Mouse (Mus musculus) gastrocnemius, postnatal 14 days (tissue): ENCODE results near the gene Pemt. TPM values are rescaled to one million over a fixed set of nuclear protein-coding genes. Genes with fewer than 3 reads are reported as not detected.

Experiments
- DNase-seq: peaks from one replicate; pipeline ENCODE4 v3.0.0; 2021; ENCODE audit warnings: mixed read lengths
- intact Hi-C: fragments of 180-260 bp; cut with DNase I; formaldehyde crosslinking; loops from one replicate; pipeline ENCODE4 v1.15.1; 2025; ENCODE audit warnings: low total_unique reads
- total RNA-seq, 2 experiments: library from RNA; stranded (reverse); gene quantifications; 2 replicates each; pipeline ENCODE4 v1.2.3; 2021

Pemt gene
- total RNA-seq, 2 experiments from 2014 or later: 4.4 to 5.5 TPM

DNA sequence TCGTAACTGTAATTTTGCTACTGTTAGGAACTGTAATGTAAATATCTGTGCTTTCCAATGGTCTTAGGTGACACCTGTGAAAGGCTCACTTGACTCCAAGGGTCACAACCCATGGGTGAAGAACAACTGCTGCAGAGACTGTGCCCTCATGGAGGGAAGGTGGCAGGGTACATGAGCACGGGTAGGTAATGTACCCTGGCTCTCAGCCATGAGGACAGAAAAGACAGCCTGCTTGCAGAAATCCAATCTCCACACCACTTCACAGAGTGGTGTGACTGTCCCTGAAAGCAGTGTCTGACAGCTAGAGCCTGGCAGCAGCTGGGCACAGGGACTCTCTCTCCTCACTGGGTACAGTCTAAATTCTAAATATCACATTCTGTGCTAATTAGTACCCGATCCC, 34.8 kb downstream of the Pemt start:
- intact Hi-C loops: no loop called here

DNA sequence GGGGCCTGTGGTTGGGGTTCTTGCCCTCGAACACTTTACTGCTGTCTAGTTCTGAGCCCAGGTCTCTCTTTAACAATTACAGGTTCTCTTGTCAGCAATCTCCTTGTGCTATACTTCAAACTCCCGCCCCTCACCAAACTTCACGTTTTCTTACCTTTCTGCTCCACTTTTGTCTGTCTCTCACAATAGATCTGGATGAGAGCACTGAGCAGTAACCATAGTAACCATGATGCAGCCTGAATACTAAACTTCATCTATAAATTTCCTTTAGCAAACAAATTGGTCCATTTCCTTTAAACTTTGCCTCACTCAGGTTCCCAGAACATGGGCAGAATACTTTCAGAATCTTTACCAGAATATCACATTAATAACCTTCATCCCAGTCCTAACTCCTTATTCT, 36.8 kb downstream of the Pemt start:
- intact Hi-C loops: loop anchor here (5.0 kb wide), 1 partner anchor 42 kb away; no protein-coding TSS in a partner anchor
- no peak for DNase-seq

More for the DNA sequence above, 34.8 kb downstream of the Pemt start:
- no peak for DNase-seq

DNA sequence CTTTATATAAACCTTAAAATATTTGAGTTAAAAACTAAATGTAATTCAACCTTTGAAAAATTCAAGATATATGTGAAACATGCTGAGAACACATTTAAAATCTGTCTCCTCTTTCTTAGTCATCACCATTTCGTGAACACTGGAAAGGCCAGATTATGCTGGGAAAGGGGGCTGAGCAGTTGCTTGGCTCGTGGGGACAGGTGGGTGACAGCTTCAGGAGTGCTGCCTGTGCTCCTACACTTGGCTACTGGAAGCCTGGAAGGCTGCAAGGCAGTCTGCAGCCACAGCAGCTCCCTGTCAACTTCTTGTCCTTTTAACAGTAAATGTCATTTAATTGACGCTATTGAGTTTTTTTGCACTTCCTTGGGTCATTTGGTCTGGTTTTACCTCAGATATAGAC, 40.4 kb downstream of the Pemt start:
- DNase-seq: no peak
- intact Hi-C loops: loop anchor here (5.0 kb wide), 1 partner anchor 39 kb away; no protein-coding TSS in a partner anchor

DNA sequence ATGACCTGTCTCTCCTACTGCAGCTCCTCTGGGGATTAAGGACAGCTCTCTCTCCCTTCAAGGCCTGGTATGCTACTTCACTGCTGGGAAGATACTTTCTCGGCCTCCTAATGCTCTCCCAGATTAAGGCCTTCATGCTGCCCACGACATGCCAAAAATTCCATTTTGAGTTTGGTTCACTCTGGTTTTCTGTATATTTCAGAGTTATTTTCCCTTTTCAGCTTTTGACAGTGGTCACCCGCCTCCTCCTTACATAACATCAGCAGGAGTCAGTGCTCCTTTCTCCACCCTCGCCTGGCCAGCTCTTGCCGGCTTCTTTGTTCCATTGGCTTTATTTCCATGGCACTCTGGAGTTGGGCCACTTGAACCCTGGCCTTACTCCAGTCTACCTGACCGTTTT, 41.6 kb downstream of the Pemt start:
- DNase-seq: no peak
- intact Hi-C loops: loop anchor here (5.0 kb wide), 1 partner anchor 37 kb away; no protein-coding TSS in a partner anchor

DNA sequence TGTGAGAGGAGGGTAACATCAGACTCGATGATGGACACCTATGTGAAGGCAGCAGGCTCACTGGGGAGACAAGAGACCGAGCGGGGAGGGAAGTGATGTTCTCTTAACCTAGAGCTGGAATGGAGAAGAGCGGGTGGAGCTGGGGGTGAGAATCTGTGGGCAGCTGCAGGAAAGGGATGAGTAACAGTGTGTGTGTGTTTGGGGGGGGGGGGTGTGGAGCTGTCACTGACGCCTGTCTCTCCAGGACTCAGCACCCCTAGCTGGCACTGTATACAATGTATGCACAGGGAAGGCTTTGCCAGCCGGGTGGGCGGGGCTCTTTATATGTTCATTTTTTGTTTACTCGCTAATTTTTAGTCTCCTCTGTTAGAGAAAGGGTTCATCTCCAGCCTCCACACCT, 42.5 kb downstream of the Pemt start:
- intact Hi-C loops: no loop called here
- no peak for DNase-seq

DNA sequence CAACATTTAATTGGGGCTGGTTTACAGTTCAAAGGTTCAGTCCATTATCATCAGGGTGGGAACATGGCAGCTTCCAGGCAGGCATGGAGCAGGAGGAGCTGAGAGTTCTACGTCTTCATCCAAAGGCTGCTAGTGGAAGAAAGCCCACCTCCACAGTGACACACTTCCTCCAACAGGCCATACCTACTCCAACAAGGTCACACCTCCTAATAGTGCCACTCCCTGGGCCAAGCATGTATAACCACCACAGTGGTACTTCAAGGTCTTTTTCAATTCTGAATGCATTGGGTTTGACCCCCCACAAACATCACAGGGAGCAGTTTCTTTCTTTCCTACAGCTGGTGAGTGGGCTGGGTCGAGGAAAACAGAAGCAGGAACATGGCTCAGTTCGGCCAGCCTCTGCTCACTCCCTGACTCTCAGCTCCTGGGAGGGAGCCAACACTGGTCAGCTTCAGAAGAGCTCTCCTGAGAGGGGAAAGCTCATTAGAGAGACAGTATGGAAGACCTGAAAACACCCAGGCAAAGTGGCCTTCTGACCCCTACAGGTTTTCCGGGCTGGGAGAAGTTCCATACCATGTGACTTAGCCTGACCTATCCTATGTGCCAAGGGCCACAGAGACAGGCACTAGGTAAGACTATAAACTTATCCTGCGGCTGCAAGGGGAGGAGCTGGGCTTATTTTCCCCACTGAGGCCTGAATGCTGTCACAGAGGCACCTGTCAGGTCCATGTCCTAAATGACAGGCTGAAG, 44.9 kb downstream of the Pemt start:
- intact Hi-C loops: no loop called here
- no peak for DNase-seq

DNA sequence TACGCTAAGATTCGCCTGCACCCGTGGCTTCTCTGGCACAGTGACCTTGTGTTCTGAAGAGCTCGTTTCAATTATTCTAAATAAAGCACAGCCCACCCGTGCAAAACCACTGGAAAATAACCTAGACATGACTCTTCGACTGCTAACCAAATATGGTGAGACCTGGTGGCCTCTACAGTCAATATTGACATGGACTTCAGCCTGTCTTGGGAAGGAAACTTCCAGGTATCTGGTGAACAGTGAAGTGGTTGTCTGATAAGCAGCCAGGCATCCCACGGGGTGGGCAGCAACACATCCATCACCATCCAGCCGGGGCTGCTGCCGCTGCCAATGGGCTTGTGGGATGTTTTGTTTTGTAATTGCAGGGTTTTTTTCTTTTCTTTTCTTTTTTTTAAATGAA, 52.0 kb downstream of the Pemt start:
- intact Hi-C loops: no loop called here
- DNase-seq: no peak

DNA sequence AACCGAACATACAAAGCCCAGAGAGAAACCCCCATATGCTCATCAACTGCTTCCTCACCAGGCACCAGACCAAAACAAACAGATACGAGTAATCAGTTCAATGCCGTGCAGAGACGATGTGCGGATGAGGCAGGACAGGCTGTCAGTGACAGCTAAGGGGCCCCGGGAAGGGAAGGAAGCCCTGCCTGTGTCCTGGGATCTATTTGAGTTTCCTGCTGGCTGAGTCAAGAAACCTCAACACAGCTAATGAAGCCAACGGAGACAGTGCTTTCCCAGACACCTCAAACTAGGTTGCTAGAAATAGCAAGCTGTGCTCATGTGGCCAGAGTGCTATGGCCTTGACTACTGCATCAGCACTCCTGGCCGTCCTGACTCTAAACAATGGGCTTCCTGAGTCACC, 54.9 kb downstream of the Pemt start:
- no peak for DNase-seq
- intact Hi-C loops: no loop called here

DNA sequence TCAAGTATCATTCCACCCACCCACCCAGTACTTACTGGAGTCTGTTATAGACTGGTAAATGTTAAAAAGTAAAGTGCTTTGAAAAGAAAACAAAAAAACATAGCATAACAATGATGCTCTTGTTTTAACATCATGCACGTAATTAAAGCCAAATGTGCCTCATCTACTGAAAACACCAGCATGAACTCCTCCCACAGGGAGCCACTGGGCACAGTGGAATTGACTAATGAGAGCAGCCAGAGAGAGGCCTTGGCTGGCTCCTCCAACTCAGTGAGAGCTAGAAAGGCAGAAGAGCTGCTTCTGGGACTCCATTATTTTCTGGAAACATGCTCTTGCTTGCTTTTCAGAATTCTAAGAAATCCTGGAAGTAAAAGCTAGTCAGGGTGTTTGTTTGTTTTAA, 56.9 kb downstream of the Pemt start:
- no peak for DNase-seq
- intact Hi-C loops: no loop called here

DNA sequence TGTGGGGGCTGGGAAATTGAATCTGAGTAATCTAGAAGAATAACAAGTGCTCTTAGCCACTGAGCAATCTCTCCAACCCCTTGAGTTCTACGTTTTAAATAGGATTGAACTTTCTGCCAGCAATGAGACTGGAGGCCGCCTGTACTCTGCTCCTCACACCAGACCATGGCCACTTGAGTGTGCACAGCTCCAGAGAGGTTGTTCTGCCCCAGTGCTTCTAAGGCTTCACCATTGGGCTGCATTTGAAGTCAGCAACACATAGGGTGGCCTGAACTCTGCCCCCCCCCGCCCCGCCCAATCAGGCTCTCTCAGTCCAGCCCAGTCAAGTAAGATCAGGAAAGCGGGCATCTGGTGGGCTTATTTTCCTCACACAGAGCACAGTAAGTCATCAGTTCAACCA, 68.5 kb downstream of the Pemt start:
- intact Hi-C loops: no loop called here
- DNase-seq: no peak

DNA sequence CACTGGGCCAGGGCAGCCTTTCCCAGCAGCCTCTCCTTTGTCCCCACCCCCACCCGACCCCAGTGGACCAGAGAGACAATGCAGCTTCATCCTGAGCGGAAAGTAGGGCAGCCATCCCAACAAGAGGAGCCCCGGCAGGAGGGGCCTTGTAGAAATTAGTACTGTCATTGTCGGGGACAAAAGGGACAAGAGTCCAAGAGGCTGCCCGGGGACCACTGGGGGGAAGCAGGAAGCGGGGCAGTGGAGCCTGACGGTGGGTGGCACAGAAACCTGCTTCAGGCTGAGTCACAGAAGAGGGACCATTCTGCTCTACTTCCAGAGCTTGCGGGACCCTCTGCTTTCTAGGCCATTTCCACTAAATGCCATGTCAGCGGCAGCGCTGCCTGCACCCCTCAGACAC, 71.0 kb downstream of the Pemt start:
- intact Hi-C loops: no loop called here
- DNase-seq: no peak

DNA sequence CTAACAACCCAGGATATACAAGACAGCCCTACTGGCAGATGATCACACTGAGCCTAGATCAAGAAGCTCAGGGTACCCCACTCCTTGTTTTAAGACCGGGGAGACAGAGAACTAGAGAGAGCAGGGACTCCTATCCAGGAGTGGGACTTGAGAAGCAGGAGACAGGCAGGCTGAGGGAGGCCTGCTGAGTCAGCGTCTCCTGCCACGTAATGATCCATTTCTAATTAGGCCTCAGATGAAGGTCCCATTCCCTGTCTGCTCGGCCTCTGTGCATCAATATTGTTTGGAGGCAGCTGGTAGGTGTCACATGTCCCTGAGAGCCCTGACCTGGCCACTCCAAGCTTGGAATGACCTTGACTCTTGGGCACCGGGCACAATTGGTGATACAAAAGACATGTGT, 72.9 kb downstream of the Pemt start:
- DNase-seq: no peak
- intact Hi-C loops: no loop called here

DNA sequence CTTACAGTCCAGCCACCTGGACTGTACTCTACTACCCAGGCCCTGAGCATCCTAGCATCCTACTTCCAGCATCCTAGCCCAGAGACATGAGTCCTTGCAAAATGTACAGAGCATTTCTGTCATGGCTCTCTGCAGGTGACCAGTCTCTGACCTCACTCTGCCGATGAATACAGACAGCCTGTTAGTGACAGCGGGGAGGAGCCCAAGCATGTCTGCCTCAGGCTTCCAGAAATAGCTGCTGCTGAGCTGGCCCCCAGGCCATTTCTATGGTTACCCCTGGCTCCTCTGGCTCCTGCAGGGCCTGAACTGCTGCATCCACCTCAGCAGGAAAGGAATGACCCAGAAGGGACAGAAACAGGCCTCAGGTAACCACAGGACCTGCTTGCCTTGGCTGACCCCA, 74.6 kb downstream of the Pemt start:
- no peak for DNase-seq
- intact Hi-C loops: no loop called here

DNA sequence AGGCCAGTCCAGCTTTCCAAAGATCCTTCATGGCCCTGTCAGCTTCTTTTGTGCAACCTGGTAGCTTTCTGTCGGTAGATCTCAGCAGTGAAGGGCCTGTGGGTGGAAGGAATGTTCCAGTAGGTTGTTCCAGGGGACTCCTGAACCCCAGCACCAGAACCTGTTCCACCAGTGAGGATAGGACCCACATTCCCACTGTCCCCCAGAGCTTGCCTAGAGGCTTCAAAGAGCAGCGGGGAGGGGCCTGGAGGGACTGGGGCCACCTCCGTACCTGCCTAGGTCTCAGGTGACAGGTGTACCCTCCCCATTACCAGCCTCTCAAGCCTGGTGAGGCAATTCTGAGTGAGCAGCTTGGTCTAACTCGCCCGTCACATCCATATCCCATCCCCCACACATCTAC, 75.5 kb downstream of the Pemt start:
- no peak for DNase-seq
- intact Hi-C loops: no loop called here

DNA sequence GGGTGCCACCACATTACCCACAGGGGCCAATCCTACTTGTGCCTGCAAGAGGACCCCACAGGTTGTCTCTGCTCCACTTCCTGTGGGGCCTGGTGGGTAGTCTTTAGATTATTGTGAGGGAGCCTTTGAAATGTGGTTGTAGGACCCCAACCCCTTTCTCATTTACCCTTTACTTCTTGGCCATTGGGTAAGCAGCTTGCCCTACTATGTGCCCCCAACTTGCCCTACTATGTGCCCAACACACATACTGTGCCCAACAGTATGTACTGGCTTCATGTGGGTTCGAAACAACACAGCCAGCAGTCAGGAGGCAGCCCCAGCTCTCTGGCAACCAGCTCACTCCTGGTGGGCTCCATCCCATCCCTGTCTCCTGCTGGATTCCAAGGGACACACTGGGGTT, 78.5 kb downstream of the Pemt start:
- intact Hi-C loops: loop anchor here (5.0 kb wide), 3 partner anchors 40 to 110 kb away; no protein-coding TSS in a partner anchor
- DNase-seq: no peak

DNA sequence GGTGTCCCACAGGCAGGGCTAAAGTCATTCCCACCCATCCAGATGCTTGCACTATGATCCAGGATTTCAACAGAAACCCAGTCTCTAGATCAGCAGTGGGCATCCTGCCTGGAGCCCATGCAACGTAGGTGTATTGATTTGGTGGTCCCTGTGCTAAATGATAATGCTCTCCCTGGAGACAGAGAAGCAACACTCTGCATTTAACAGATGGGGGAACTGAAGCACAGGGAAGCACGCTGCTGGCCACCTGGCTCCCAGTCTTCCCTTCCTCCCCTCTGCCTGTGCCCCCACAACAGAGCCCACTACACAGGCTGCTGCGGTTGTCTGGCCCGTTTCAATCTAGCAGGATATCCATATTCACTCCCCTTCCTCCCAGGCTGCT, 80.2 kb downstream of the Pemt start:
- intact Hi-C loops: loop anchor here (5.0 kb wide), 3 partner anchors 41 to 111 kb away; no protein-coding TSS in a partner anchor
- no peak for DNase-seq

DNA sequence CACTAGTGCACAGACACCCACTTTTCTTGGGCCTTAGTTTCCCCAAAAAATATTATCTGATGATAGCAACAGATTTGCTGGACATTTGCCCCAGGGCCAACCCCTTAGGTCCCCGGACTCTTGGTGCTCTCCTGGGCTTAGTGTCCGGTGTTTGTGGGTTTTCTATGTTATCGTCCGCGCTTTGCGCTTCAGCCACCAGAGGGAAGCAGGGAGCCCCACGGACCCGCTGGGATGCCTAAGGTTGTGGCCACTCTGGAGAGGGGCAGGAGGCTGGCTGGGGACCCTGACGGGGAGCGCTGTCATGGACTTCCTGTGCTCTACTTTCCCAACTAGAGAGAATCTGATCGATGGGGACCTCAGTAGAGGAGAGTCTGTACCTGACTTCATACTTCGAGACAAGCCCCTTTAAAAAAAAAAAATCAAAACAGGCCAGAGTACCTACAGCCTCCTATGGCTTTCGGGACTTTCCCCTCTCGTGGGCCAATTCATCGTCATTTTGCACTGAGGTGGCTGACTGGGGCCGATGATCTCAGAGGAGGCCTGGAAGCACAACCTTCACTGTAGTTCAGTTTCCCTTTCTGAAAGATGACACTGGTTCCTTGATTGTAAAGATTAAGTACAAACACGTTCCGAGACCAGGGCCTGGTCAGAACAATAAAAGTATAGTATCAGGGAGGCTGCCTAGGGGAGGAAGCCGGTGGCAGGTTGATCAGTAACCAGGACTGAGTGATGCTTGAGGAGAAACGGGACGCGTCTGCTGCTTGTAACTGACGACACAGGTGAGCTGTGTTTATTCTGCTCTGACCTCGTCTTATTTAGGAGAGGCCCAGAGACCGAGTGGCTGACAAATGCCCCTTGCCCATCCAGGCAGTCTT, 80.8 kb downstream of the Pemt start:
- DNase-seq: peak; percentile 74
- intact Hi-C loops: loop anchor here (5.0 kb wide), 3 partner anchors 42 to 112 kb away; no protein-coding TSS in a partner anchor

DNA sequence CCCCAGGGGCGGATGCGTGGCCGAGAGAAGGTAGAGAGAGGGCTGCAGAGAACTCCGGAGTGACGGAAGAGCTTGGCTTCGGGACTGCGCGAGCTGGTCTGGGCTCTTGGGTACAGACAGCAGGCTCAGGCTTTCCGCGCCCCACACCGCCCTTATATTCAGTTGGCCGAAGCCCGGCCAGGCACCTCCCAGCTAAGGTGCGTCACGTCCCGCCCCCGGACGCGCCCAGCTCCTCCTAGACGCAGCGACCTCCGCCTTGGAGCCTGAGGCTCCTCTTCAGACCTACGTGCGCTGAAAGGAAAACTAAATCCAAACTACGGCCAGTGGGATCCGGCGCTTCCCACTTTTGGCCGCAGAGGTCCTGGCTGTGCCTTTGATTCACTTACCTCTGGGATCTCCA, 81.5 kb downstream of the Pemt start, which contains the start of gene Rasd1:
Gene Rasd1, minus strand, starts transcription at position 127 of the 400 bp plus-strand sequence.
- intact Hi-C loops: loop anchor here (5.0 kb wide), 3 partner anchors 42 to 112 kb away; no protein-coding TSS in a partner anchor
- DNase-seq: peak; percentile 80

DNA sequence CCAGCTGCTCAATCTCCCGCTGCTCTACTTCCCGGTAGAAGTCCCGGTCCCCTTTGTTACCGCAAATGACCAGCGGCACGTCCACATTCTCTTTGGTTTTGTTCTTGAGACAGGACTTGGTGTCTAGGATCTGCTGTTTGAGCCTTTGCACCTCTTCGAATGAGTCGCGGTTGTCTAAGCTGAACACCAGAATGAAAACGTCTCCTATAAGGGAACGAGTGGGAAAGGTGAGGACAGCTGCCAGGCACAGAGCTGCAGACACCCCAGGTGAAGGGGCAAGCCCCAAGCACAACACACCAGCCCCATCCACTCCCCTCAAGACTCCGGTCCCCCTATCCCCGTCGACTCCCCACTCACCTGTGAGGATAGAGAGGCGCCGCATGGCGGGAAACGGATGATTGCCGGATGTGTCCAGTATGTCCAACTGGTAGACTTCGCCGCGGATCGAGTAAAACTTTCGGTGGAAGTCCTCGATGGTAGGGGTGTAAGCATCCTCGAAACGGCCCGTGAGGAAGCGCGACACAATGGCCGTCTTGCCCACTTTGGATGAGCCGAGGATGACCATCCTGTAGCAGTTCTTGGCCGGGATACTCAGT, 82.0 kb downstream of the Pemt start:
- intact Hi-C loops: no loop called here

More for the DNA sequence above, 82.0 kb downstream of the Pemt start:
- no peak for DNase-seq
